Mouse (Mus musculus) neural tube, embryonic 13.5 days (tissue): Measurements from ENCODE around the gene Ncapg. TPM values are rescaled to one million over a fixed set of nuclear protein-coding genes. Genes with fewer than 3 reads are reported as not detected.
"Not testable (repeated sequence)": the region's sequence is repeated elsewhere in the genome, so short reads cannot be mapped to it uniquely, and the experiment has no call there.

ENCODE experiments used
- ATAC-seq: fragments of 200-750 bp; cut with Nextera tagmentation; 2 replicates; pipeline ENCODE4 v1.8.0; 2017; ENCODE audit warnings: low read depth, mild to moderate bottlenecking, moderate TSS enrichment, moderate library complexity
- H3K27ac ChIP-seq: fragments of 300-500 bp; sonication (generic); replicated peaks from 2 replicates; pipeline ENCODE4 v1.5.1; 2015; ENCODE audit warnings: moderate library complexity, mild to moderate bottlenecking, inconsistent platforms
- H3K27me3 ChIP-seq: fragments of 300-500 bp; sonication (generic); 2 replicates; pipeline ENCODE4 v1.6.1; 2015; ENCODE audit warnings: mild to moderate bottlenecking, inconsistent platforms
- H3K36me3 ChIP-seq: fragments of 300-500 bp; sonication (generic); 2 replicates; pipeline ENCODE4 v1.6.1; 2015; ENCODE audit warnings: mild to moderate bottlenecking, inconsistent platforms
- H3K4me1 ChIP-seq: fragments of 300-500 bp; sonication (generic); replicated peaks from 2 replicates; pipeline ENCODE4 v1.6.1; 2015; ENCODE audit warnings: inconsistent platforms
- H3K4me2 ChIP-seq: fragments of 300-500 bp; sonication (generic); 2 replicates; pipeline ENCODE4 v1.6.1; 2015; ENCODE audit warnings: inconsistent platforms, mild to moderate bottlenecking, moderate library complexity
- H3K4me3 ChIP-seq: fragments of 300-500 bp; sonication (generic); 2 replicates; pipeline ENCODE4 v1.5.1; 2015; ENCODE audit warnings: mild to moderate bottlenecking, inconsistent platforms
- H3K9ac ChIP-seq: fragments of 300-500 bp; sonication (generic); 2 replicates; pipeline ENCODE4 v1.6.1; 2015; ENCODE audit warnings: moderate library complexity, mild to moderate bottlenecking, inconsistent platforms
- H3K9me3 ChIP-seq: fragments of 300-500 bp; sonication (generic); 2 replicates; pipeline ENCODE4 v1.6.1; 2016; ENCODE audit warnings: inconsistent platforms
- WGBS: fragments of 180-500 bp; shearing (Covaris S2); methylation state at CpG from one replicate; pipeline ENCODE4 v1.1.7; 2015; 5-methylcytosine and 5-hydroxymethylcytosine counted together
- polyA plus RNA-seq: library from polyadenylated mRNA; unstranded; fragments of >200 nt; fragmentation: Nextera tagmentation; extraction: Ambion mirVana; gene quantifications from 2 replicates; pipeline ENCODE4 v1.2.1, GENCODE M21; 2015

Ncapg gene
- polyA plus RNA-seq: 9.1 and 10.1 TPM in 2 replicates

DNA sequence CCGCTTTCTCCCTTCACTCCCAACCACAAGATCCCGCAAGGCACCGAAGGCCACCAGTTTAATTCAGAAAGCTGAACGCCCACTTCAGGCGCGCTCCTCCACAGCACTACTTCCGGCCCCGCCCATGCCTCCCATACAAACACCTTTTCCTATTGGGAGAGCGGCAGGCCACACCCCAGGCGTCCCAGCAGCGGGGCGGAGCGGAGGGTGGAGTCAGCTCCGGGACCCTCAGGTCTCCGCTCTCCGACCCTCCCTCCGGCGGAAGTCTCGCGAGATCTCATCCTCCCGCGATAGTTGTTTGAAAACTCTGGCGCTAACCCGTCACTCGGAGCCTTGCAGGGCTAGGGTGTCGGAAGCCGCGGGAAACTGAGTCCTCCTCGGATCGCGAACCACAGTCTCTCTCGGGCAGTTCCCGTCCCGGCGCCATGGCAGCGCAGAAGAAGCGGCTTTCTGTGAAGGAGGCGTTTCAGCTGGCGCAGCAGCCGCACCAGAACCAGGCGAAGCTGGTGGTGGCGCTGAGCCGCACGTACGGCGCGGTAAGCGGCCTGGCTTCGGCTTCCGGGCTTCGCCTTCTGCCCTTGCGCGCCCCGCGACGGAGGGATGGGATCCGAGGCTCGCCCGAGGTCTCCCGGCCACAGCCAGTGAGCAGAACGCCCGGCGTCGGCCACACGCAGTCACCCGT, at the start of gene Ncapg:
Gene Ncapg (plus strand): TSS at position 322 of the 682 bp plus-strand sequence.
- H3K36me3 ChIP-seq: no peaks in the 10 kb centered on the region
- peaks cover 17% of the 10 kb centered on the region for H3K4me1 ChIP-seq
- H3K9me3 ChIP-seq: no peaks in the 10 kb centered on the region
- H3K4me2 ChIP-seq: peak within 1 kb of the TSS; percentile 91
- H3K9ac ChIP-seq: peak within 1 kb of the TSS; percentile 84
- peak within 1 kb of the TSS; percentile 81 for H3K4me3 ChIP-seq
- H3K27me3 ChIP-seq: no peaks in the 10 kb centered on the region
- ATAC-seq: peak; percentile 100
- WGBS: under 1% methylated on average over 66 of the region's 66 CpGs
- peak within 1 kb of the TSS; percentile 81 for H3K27ac ChIP-seq

GRCm38 (mm10) chr5:45621511-45621910, 48.2 kb upstream of the Ncapg start:
- H3K9ac ChIP-seq: no peak overlapping the region
- no peak overlapping the region for H3K4me3 ChIP-seq
- ATAC-seq: no peak
- no peaks in the 10 kb centered on the region for H3K27me3 ChIP-seq
- peaks cover 16% of the 10 kb centered on the region; the same call in 1 of the 2 replicates for H3K9me3 ChIP-seq
- H3K27ac ChIP-seq: no peak overlapping the region
- no peaks in the 10 kb centered on the region for H3K4me1 ChIP-seq
- no peak overlapping the region for H3K4me2 ChIP-seq
- H3K36me3 ChIP-seq: no peaks in the 10 kb centered on the region
- WGBS: 50% methylated on average over 3 of the region's 3 CpGs

DNA sequence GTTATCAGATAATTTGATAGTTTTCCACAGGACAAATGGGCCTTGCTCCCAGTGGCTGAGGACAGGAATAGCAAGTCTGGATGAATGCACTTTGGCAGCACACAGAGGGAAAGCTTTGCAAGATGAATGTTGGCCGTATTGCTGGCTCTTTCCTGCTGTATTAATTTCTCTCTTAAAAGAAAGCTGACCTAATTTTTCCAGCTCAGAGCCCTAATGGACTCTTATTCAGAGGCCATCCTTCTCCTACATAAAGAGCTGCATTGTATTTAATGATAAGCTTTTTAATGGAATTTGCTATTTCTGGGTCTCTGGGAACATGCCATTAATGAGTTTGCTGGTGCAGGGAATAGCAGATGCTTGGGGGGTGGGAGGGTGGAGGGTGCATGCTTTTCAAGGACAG, 41.9 kb upstream of the Ncapg start:
- Histone ChIP-seq H3K27me3 (no peaks in the 10 kb centered on the region), H3K4me3 (no peak overlapping the region), H3K36me3 (no peaks in the 10 kb centered on the region), H3K27ac (no peak overlapping the region), H3K9me3 (peaks cover 16% of the 10 kb centered on the region; the same call in 1 of the 2 replicates), H3K9ac (no peak overlapping the region), H3K4me1 (no peaks in the 10 kb centered on the region), H3K4me2 (no peak overlapping the region)
- no peak for ATAC-seq
- 47% methylated on average over 1 of the region's 1 CpGs for WGBS

DNA sequence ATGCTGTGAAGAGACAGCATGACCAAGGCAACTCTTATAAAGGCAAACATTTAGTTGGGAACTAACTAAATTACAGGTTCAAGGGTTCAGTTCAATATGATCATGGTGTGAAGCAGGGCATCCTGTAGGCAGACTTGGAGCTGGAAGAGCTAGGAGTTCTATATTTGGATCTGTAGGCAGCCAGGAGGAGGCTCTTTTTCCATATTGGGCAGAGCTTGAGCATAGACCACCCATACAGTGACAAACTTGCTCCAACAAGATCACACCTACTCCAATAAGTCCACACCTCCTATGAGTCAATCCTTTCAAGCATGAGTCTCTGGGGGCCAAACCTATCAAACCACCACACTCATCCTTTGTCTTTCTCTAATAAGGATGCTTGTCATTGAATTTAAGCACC, 40.2 kb upstream of the Ncapg start:
- H3K27ac ChIP-seq: no peak overlapping the region
- no peak overlapping the region for H3K9ac ChIP-seq
- no peak overlapping the region for H3K4me2 ChIP-seq
- no peaks in the 10 kb centered on the region for H3K36me3 ChIP-seq
- no peak overlapping the region for H3K4me3 ChIP-seq
- no peaks in the 10 kb centered on the region for H3K4me1 ChIP-seq
- ATAC-seq: no peak
- peaks cover 11% of the 10 kb centered on the region; the same call in 1 of the 2 replicates for H3K9me3 ChIP-seq
- H3K27me3 ChIP-seq: no peaks in the 10 kb centered on the region

DNA sequence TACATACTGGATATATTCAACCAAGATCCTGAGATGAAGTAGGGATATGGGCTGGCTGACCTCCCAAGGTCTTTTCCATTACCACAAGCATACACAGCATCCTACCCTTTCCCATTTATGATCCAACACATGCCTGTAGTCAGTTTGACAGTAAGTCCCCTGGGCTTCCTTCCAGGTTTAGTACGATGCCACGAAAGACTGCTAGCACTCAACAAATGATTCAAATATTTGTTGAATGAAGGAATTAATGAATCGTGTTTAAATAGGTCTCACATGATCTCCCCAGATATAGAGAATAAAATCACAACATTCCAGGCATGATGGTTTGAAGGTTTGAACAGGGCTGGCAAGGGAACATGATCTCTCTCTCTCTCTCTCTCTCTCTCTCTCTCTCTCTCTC, 31.3 kb upstream of the Ncapg start:
- peak overlapping the region; percentile 73 for H3K9ac ChIP-seq

DNA sequence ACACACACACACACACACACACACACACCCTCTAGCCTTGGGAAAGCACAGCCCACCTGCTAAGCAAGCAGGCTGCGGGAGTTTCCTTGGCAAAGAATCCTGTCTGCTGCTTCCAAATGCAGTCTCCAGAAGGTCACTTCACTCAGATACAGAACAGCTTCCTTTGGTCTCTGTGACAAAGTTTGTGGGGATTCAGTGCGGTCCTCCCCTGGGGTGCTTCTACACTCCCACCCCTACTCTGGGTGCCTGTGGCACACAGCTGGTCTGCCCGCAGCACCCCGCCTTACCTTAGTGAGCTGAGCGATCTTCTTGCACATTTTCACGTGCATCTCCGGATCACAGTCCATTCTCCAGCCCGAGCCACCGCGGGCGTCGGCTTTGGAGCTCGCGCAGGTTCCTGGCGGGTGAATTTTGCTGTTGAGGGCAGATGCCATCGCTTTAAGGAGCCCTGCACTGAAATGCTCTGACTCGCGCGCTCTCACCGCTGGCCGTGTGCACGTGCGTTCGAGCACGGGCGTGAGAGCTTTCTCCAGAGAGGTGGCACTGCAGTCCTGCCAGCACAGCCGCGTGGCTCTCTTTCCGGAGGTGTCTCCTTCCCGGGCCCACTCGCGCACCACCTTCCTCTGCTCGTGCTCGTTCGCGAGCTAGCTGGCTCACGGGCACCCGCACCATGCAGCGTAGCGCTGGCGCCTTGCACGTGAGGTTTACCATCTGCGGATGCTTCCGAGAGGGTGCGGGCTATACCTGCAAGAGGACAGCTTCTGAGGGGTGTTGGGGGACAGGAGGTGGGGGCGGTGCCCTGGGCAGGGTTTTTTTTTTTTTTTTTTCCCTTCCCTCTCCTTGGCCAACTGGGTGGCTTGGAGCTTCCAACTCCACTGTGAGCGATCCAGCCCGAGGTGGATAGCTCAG, 30.7 kb upstream of the Ncapg start, which contains the start of gene Fam184b:
Gene Fam184b (minus strand): TSS at position 809 of the 909 bp plus-strand sequence.
- H3K27ac ChIP-seq: peak within 1 kb of the TSS; percentile 57
- no peaks in the 10 kb centered on the region for H3K9me3 ChIP-seq
- peaks cover 6% of the 10 kb centered on the region for H3K4me1 ChIP-seq
- H3K4me3 ChIP-seq: peak within 1 kb of the TSS; percentile 53
- under 1% methylated on average over 48 of the region's 48 CpGs for WGBS
- ATAC-seq: peak; percentile 98
- H3K9ac ChIP-seq: peak within 1 kb of the TSS; percentile 73
- peak within 1 kb of the TSS; percentile 82 for H3K4me2 ChIP-seq
- no peaks in the 10 kb centered on the region for H3K36me3 ChIP-seq
- H3K27me3 ChIP-seq: peaks cover 14% of the 10 kb centered on the region

More for the DNA sequence above, 31.3 kb upstream of the Ncapg start:
- Histone ChIP-seq H3K4me1 (peaks cover 6% of the 10 kb centered on the region), H3K27ac (no peak overlapping the region), H3K27me3 (peaks cover 14% of the 10 kb centered on the region), H3K4me3 (peak overlapping the region; percentile 53), H3K4me2 (peak overlapping the region; percentile 82), H3K36me3 (no peaks in the 10 kb centered on the region), H3K9me3 (no peaks in the 10 kb centered on the region)
- ATAC-seq: no peak
- WGBS: 56% methylated on average over 3 of the region's 3 CpGs

- Histone ChIP-seq H3K27me3 (peaks cover 14% of the 10 kb centered on the region), H3K9ac (peak overlapping the region; percentile 73), H3K9me3 (no peaks in the 10 kb centered on the region), H3K27ac (peak overlapping the region; percentile 57; the same call in 1 of the 2 replicates), H3K4me2 (peak overlapping the region; percentile 82), H3K4me1 (peaks cover 6% of the 10 kb centered on the region), H3K4me3 (peak overlapping the region; percentile 53), H3K36me3 (no peaks in the 10 kb centered on the region)
- 1% methylated on average over 8 of the region's 8 CpGs for WGBS
- peak; percentile 49 for ATAC-seq
These were observed 30.0 kb upstream of the Ncapg start for GRCm38 (mm10) chr5:45639715-45640092.

DNA sequence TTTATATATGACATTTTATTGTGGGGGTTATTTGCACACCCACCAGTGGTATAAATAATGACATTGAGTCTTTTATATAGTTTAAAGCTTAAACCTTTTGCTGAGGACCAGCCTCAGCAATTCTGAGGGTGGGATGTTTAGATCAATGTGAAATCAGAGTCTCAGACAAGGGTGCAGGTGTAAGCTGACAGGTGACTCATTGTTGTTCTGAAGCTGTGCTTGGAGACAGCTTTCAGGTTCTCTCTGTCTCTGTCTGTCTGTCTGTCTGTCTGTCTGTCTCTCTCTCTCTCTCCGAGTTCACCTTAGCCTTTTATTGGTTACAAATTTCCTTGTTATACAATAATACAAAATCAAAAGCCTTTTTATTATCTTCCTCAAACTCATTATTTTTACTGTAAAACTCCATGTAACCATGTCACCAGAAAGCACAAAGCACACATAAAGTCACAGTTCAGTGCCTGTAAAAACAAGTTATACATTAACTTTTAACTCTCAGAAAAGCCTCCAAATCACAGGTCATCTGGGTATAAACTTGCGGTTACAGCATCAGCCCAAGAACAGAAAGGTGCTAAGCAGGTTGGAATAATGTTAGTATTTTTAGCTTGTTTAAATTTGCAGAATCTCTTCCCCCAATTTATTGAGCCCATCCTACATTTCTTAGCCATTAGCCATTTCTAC, 18.6 kb upstream of the Ncapg start:
- 89% methylated on average over 2 of the region's 2 CpGs for WGBS
- ATAC-seq: no peak

GRCm38 (mm10) chr5:45658406-45658805, 11.3 kb upstream of the Ncapg start:
- not testable (repeated sequence) for H3K9ac ChIP-seq, H3K27me3 ChIP-seq, ATAC-seq, H3K4me2 ChIP-seq, H3K4me3 ChIP-seq, H3K27ac ChIP-seq, H3K4me1 ChIP-seq, H3K36me3 ChIP-seq, H3K9me3 ChIP-seq
- WGBS: 95% methylated on average over 13 of the region's 13 CpGs

More for the DNA sequence above, 18.6 kb upstream of the Ncapg start:
- no peaks in the 10 kb centered on the region for H3K4me1 ChIP-seq
- H3K4me3 ChIP-seq: no peak overlapping the region
- H3K9me3 ChIP-seq: no peaks in the 10 kb centered on the region
- H3K4me2 ChIP-seq: no peak overlapping the region
- no peaks in the 10 kb centered on the region for H3K36me3 ChIP-seq
- H3K9ac ChIP-seq: no peak overlapping the region
- H3K27ac ChIP-seq: no peak overlapping the region
- no peaks in the 10 kb centered on the region for H3K27me3 ChIP-seq

- H3K9me3 ChIP-seq: no peaks in the 10 kb centered on the region
- no peaks in the 10 kb centered on the region for H3K27me3 ChIP-seq
- peaks cover 17% of the 10 kb centered on the region for H3K4me1 ChIP-seq
- peak overlapping the region; percentile 91 for H3K4me2 ChIP-seq
- H3K4me3 ChIP-seq: peak overlapping the region; percentile 81; the same call in 1 of the 2 replicates
- no peak overlapping the region for H3K27ac ChIP-seq
- ATAC-seq: no peak
- 40% methylated on average over 3 of the region's 3 CpGs for WGBS
- H3K9ac ChIP-seq: no peak overlapping the region
- H3K36me3 ChIP-seq: no peaks in the 10 kb centered on the region
These were observed 1.4 kb upstream of the Ncapg start for GRCm38 (mm10) chr5:45668324-45668723.

- Histone ChIP-seq H3K9ac (peak overlapping the region; percentile 84), H3K4me3 (peak overlapping the region; percentile 81), H3K27ac (peak overlapping the region; percentile 81), H3K36me3 (no peaks in the 10 kb centered on the region), H3K4me2 (peak overlapping the region; percentile 91), H3K4me1 (peaks cover 17% of the 10 kb centered on the region), H3K9me3 (no peaks in the 10 kb centered on the region), H3K27me3 (no peaks in the 10 kb centered on the region)
- ATAC-seq: peak; percentile 29
- WGBS: 0% methylated on average over 3 of the region's 3 CpGs
These were observed 888 bp upstream of the Ncapg start for GRCm38 (mm10) chr5:45668831-45669230.

GRCm38 (mm10) chr5:45669234-45669597, 503 bp upstream of the Ncapg start:
- Histone ChIP-seq H3K27ac (peak overlapping the region; percentile 81), H3K36me3 (no peaks in the 10 kb centered on the region), H3K4me1 (peaks cover 17% of the 10 kb centered on the region), H3K4me3 (peak overlapping the region; percentile 81), H3K9me3 (no peaks in the 10 kb centered on the region), H3K4me2 (peak overlapping the region; percentile 91), H3K27me3 (no peaks in the 10 kb centered on the region), H3K9ac (peak overlapping the region; percentile 84)
- peak; percentile 83 for ATAC-seq
- 1% methylated on average over 27 of the region's 27 CpGs for WGBS
